Mouse (Mus musculus) heart, postnatal 0 days (tissue): ENCODE measurements around the gene Rsbn1l.

Source experiments
- CTCF ChIP-seq: IDR thresholded peaks from 2 replicates; pipeline ENCODE4 v1.5.1; 2016; ENCODE audit warnings: antibody characterized with exemption, control low read depth, low read depth
- EP300 ChIP-seq: IDR thresholded peaks from 2 replicates; pipeline ENCODE4 v1.6.1; 2016; ENCODE audit warnings: antibody characterized with exemption, low read depth

GRCm38 (mm10) chr5:20944961-20945748 lies 11.0 kb downstream of the Rsbn1l start:
- TF ChIP-seq CTCF (no peak), EP300 (no peak)
